Mouse (Mus musculus) C2C12 (cell line): ENCODE measurements around the gene Nbl1.

Source experiments
- CTCF ChIP-seq: IDR thresholded peaks from one replicate; pipeline ENCODE4 v1.5.1; 2011; ENCODE audit not compliant: control insufficient read depth, insufficient read depth, insufficient read length
- MYOG ChIP-seq: IDR thresholded peaks from one replicate; pipeline ENCODE4 v1.6.1; 2011; ENCODE audit not compliant: control insufficient read depth, insufficient read length; ENCODE audit errors: extremely low read depth
- USF1 ChIP-seq: IDR thresholded peaks from one replicate; pipeline ENCODE4 v1.6.1; 2011; ENCODE audit warnings: low read depth, mild to moderate bottlenecking, control low read depth, moderate library complexity

- TF ChIP-seq USF1 (no peak), CTCF (no peak), MYOG (no peak)
These were observed 52.5 kb downstream of the Nbl1 start for GRCm38 (mm10) chr4:139040084-139040839.
